Mouse (Mus musculus) thymus, postnatal 4 days (tissue): ENCODE measurements around the gene Slc25a38.
A peak's percentile ranks its signal among the peaks of the same experiment; 100 is the strongest.

Experiments
- DNase-seq: peaks from one replicate; pipeline ENCODE4 v3.0.0; 2021

Gene Slc25a38

GRCm38 (mm10) chr9:120110211-120111018, at the start of gene Slc25a38:
TSS of gene Slc25a38 (plus strand) at chr9:120110374.
- DNase-seq: peak; percentile 99

GRCm38 (mm10) chr9:120064317-120064716, 45.9 kb upstream of the Slc25a38 start:
- no peak for DNase-seq

DNA sequence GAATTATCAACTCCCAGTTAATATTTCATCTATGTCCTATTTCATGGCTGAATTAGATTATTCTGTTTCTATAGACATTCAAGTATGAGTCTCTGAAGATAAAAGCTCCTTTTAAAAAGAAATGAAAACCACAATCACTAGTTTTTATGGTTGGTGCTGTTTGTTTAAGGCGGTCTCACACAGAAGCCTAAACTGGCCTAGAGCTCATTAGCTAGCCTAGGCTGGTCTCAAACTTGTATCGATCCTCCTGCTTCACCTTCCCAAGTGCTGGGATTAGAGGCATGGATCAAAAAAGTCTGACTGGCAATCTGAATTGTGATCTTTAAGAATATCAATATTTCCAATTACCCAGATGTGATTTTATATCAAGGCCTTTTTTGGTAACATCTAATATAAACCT, 42.6 kb upstream of the Slc25a38 start:
- no peak for DNase-seq

DNA sequence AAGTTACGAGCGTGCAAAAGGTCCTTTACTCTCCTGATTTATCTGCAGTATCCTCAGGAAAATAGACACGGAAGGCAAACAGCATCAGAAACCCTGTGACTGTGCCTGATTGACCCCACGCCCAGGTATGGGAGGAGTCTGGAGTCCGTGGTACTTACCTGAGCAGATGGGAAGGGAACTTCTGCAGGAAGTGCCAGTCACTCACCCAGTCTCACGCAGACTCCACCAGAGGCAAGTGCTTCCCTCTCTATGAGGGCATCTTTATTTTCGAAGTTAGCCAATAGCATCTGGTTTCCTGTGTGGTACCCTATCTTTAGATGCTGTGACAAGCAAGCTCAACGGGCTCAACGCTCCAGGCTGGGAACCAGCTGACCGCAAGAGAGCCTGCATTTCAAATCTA, 42.1 kb upstream of the Slc25a38 start:
- DNase-seq: no peak

DNA sequence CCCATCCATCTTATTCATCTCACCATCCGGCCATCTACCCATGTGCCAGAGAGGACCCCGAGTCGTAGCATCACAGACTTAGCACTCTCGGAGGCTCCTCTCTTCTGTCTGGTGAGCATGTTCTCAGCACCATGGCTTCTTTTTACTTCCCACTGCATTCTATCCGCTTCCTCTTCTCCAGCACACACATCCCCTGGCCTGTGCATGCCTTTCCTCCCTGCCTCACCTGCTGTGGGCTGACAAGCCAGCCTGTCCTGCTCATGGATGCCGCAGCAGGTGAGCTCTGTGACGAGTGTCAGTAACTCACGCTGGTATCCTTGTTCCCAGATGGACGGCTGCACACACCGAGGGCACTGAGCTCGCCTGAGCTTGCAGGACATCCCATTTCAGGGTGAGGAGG, 40.4 kb upstream of the Slc25a38 start, which contains the start of gene Cx3cr1:
Gene Cx3cr1, minus strand, starts transcription at position 101 of the 400 bp plus-strand sequence.
- no peak for DNase-seq

GRCm38 (mm10) chr9:120071251-120071650, 38.9 kb upstream of the Slc25a38 start:
- no peak for DNase-seq

DNA sequence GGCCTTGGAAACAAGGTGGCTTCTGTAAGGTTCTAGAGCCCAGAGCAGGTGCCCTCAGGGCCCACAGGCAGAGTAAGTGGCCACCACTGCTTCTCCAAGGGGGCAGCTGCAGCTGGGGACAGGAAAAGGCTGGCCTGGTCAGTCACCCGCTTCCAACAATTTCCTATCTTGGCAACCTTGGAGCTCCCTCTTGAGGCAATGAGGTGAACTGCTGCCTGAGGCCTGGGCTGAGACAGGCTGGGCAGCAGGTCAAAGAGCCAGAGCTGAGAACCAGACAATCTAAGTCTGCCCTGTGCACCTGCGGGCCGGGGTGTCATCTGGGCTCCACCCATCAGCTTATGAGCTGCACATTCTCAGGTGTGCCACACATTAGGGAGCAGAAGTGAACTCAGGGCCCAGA, 37.0 kb upstream of the Slc25a38 start:
- DNase-seq: peak; percentile 79

GRCm38 (mm10) chr9:120074516-120074915, 35.7 kb upstream of the Slc25a38 start:
- DNase-seq: no peak

DNA sequence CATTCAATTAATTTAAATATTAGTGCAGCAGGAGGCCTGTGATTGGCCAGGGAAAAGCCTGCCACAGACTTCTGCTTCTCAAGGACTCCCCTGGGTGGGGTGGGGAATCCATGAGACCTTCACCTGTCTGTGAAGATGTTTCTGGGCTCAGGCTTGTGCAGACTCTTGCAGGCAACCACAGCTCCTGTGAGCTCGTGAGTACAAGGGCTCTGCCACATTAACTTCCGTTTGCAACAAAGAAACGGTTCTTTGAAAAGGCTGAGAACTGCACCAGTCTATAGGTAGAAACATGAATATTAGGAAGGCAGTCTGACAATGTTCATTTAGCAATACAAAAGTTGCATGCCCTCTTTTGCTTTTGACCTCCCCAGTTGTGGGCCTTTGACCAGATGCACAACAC, 31.9 kb upstream of the Slc25a38 start:
- no peak for DNase-seq

DNA sequence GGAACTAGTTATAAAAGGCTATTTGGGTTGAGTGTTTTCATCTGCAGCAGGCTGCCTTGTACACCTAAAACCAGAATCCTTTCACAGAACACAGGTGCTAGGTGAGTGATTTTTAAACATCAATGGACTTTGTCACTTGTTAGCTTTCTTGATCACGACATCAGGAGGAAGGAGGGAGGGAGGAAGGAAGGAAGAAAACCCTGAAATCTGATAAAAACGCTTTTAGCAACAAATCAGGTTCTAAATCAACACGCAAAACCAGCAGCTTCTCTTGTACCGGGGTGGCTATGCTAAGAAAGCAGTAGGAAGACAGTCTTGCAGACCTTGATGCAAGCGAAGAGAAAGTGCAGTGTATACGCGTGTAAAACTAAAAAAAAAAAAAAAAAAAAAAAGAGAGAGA, 30.3 kb upstream of the Slc25a38 start:
- no peak for DNase-seq

GRCm38 (mm10) chr9:120080546-120081108, 29.5 kb upstream of the Slc25a38 start:
- DNase-seq: no peak

- DNase-seq: peak; percentile 66
These were observed 28.9 kb upstream of the Slc25a38 start for GRCm38 (mm10) chr9:120081247-120081646.

DNA sequence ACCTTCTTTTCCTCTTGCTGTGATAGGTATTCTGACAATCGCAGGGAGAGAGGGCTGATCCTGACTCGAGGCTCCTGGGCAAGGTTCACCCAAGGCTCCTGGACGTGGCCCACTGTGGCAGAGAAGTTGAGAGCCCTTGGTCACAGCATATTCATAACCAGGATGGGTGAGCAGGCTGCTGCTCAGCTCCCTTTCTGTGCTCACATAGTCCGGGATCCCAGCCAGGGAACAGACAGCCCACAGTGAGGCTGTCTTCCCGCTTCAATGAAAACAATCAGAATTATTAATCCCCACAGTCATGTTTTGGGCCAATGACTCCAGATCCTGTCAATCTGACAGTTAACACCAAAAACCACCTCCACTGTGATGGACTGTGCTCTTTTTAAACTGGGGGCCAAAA, 28.2 kb upstream of the Slc25a38 start:
- DNase-seq: no peak

GRCm38 (mm10) chr9:120082691-120083090, 27.5 kb upstream of the Slc25a38 start:
- no peak for DNase-seq

DNA sequence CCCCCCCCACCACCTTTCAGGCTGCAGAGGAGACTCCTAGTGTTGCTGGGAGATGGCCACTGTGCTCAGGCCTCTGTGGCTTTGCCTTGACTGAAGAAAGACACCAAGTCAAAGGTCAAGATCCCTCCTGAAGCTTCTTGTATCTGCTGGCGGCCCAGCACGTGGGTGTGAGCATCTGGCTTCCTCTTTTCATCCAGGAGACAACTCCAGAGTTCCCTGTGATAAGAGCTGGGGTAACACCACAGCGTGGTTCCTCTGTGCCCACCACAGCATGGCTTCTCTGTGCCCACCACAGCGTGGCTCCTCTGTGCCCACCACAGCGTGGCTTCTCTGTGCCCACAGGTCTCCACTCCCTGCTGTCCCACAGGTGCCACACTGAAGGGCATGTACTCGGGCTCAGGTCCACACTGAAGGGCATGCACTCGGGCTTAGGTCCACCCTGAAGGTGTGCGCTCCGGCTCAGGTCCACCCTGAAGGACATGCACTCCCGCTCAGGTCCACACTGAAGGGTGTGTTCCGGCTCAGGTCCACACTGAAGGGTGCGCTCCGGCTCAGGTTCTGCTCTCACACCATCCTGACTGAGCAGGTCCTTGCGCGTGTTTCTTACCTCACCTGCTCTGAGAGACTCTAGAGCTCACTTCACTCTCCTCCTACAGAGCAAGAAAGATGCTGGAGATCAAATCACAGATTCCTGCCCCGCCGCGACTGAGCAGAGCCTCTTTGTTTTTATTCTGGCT, 26.8 kb upstream of the Slc25a38 start:
- DNase-seq: no peak

DNA sequence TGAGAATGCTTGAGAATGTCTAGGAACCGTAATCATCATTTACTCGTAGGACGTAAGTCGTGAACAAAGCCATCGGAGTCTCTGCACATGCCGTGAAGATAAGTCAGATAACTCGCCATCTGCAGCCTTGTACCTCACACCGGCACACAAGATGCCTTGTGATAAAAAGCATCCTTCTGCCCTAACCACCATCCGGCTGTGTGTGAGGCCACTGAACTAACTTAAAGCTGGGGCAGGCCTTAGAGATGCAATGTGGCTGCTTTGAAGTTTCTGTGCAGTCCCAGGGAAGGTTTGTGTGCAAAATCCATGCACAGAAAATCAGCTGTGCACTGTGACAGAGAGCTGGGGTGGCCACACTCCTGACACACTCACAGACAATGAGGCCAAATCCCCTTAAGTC, 25.8 kb upstream of the Slc25a38 start:
- peak; percentile 38 for DNase-seq

DNA sequence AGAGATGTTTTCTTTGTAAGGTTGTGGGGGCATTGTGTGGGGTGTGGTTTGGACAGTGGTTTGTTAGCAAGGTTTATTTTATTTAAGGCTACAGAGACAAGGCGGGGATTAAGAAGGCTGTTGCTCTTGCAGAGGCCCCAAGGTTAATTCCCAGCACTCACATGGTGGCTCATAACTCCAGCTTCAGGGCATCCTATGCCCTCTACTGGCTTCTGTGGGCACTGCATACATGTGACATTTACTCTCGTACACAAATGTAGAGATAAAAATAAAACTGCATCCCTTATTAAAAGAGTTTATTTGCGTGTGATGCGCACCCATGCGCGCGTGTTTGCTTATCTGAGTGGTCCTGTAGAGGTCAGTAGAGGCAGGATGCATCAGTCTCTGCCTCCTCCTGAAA, 21.0 kb upstream of the Slc25a38 start:
- peak; percentile 21 for DNase-seq

DNA sequence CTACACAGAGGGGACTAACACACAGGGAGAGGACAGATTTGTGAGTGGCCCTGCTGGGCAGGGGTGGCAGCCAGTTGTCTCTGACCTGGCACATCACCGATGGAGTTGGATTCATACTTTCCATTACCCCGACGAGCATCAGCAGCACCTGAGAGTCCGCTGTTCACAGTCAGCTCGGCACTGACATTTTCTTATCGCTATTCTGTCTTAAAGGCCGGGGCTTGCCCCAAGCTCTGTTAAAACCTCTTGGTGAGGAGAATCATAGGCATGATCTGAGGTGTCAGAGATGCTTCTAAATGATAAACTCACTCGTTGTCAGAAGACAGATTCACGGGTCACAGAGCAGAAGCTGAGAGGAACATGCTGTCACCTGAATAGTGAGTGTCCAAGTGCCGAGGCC, 19.1 kb upstream of the Slc25a38 start:
- DNase-seq: no peak

DNA sequence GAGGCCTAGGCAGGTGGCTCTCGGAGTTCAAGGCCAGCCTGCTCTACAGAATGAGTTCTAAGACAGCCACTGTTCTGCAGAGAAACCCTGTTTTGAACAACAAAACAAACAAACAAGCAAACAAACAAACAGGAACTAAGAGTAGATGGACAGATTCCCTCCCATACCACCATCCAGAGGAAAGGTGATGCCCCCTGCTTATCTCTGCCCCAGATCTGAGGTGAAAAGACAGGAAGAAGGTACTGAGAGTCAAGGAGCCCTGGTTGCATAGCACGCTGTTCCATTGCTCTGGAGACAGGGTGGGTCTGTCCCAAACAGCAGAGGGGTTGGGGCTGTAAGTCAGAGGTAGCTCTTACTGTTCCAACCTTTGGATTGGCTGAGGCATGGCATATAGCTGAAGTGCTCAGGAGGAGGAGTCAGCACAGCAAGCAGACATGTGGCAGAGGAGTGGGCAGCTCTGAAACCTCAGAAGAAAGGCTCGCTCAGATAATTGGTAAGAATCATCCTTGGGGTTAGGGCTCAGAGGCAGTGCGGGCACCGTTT, 18.4 kb upstream of the Slc25a38 start, which contains the start of gene Ccr8:
Gene Ccr8, plus strand, starts transcription at position 419 of the 543 bp plus-strand sequence.
- DNase-seq: peak; percentile 18

GRCm38 (mm10) chr9:120093701-120094100, 16.5 kb upstream of the Slc25a38 start:
- peak; percentile 5 for DNase-seq

DNA sequence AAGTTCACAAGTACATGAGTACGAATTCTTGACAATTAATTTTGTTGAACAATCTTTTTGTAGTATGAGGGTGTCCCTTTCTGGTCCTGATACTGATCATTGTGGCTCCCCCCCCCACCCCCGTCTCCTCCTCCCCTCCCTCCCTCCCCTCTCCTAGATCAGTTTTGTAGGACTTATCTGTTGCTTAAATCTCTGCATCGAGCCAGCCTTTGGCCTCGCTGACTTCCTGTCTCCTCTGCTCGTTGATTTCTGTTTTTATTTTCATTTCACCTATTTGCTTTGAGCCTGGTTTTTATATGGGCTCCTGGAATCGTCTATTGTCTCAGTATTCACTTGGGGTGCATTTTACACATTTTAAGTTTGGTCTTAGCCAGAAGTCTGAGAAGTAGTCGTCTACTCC, 14.3 kb upstream of the Slc25a38 start:
- DNase-seq: peak; percentile 8

DNA sequence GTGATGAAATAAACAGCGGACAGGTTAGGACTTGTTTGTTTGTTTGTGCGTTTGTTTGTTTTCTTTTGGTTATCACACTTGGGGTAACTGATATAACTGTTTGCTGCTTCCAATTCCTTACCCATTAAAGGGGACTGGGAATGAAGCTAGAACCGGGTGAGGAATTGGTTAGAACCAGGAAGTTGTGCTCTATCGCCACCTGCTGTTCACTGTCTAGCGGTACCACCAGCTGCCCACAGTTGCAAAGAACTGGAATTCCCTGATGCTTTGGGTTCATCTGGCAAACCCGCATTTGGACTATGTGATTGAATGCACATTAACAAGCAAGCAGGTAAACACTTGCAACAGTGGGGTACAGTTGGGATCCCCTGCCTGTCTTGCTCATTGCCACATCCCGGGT, 11.5 kb upstream of the Slc25a38 start:
- DNase-seq: peak; percentile 80

GRCm38 (mm10) chr9:120099304-120099703, 10.9 kb upstream of the Slc25a38 start:
- no peak for DNase-seq
